Mouse (Mus musculus) mesoderm, embryonic 11.5 days (tissue): ENCODE data around the gene Gm10570.

Source experiments
- DNase-seq: peaks from one replicate; pipeline ENCODE4 v3.0.0-alpha.2; 2012; ENCODE audit warnings: low read depth, low spot score

The Gm10570 gene

GRCm38 (mm10) chr4:130308231-130309081 lies at the start of gene Gm10570, which contains the start of gene Fabp3:
Gm10570 (minus strand) TSS chr4:130308674.
Fabp3 (plus strand) TSS chr4:130308595.
- DNase-seq = peak; percentile 63

GRCm38 (mm10) chr4:130357946-130358345 lies 49.5 kb upstream of the Gm10570 start:
- DNase-seq = no peak

- DNase-seq = no peak
These were observed 44.1 kb upstream of the Gm10570 start for GRCm38 (mm10) chr4:130352588-130352987.

GRCm38 (mm10) chr4:130350690-130351422 lies 42.4 kb upstream of the Gm10570 start:
- DNase-seq = no peak

- no peak for DNase-seq
These were observed 41.2 kb upstream of the Gm10570 start for GRCm38 (mm10) chr4:130349666-130350065.

- DNase-seq = peak; percentile 78
These were observed 33.2 kb upstream of the Gm10570 start for GRCm38 (mm10) chr4:130341691-130342090.

GRCm38 (mm10) chr4:130335867-130336266 lies 27.4 kb upstream of the Gm10570 start:
- DNase-seq = no peak

GRCm38 (mm10) chr4:130327366-130327765 lies 18.9 kb upstream of the Gm10570 start:
- no peak for DNase-seq

GRCm38 (mm10) chr4:130325446-130325845 lies 17.0 kb upstream of the Gm10570 start:
- DNase-seq = no peak

GRCm38 (mm10) chr4:130323607-130324006 lies 15.1 kb upstream of the Gm10570 start:
- no peak for DNase-seq

GRCm38 (mm10) chr4:130323165-130323564 lies 14.7 kb upstream of the Gm10570 start:
- no peak for DNase-seq

- DNase-seq = no peak
These were observed 14.1 kb upstream of the Gm10570 start for GRCm38 (mm10) chr4:130322567-130322966.

GRCm38 (mm10) chr4:130321640-130322039 lies 13.2 kb upstream of the Gm10570 start:
- DNase-seq = no peak

GRCm38 (mm10) chr4:130319564-130319963 lies 11.1 kb upstream of the Gm10570 start:
- no peak for DNase-seq

- DNase-seq = no peak
These were observed 9.6 kb upstream of the Gm10570 start for GRCm38 (mm10) chr4:130318122-130318521.

GRCm38 (mm10) chr4:130316691-130317090 lies 8.2 kb upstream of the Gm10570 start:
- no peak for DNase-seq

- DNase-seq = no peak
These were observed 7.5 kb upstream of the Gm10570 start for GRCm38 (mm10) chr4:130315771-130316527.

- no peak for DNase-seq
These were observed 5.1 kb upstream of the Gm10570 start for GRCm38 (mm10) chr4:130313552-130313951.

- DNase-seq = no peak
These were observed 4.1 kb upstream of the Gm10570 start for GRCm38 (mm10) chr4:130312526-130312925.

- no peak for DNase-seq
These were observed 780 bp upstream of the Gm10570 start for GRCm38 (mm10) chr4:130309254-130309653.

GRCm38 (mm10) chr4:130307851-130308230 lies 633 bp downstream of the Gm10570 start:
- DNase-seq = peak; percentile 80
